Mouse (Mus musculus): Measurements from ENCODE around the gene Slc4a5.

- no peak for TF ChIP-seq NANOG (IDR thresholded peaks at IDR 0.05; ENCODE audit: borderline replicate concordance, low read length)
- no peak for TF ChIP-seq CTCF (conservative IDR thresholded peaks at IDR 0.05; ENCODE audit: low read length)
- no peak for TF ChIP-seq POU5F1 (IDR thresholded peaks at IDR 0.05; ENCODE audit: borderline replicate concordance, low read length)
Measured at GRCm38 (mm10) chr6:83185895-83186861, 33.5 kb upstream of the Slc4a5 start.

All from E14TG2a.4 (cell line).